Mouse (Mus musculus): ENCODE results near the gene Fam89a. TPM values are rescaled to one million over a fixed set of nuclear protein-coding genes. Genes with fewer than 3 reads are reported as not detected.

Fam89a gene
- total and polyA plus RNA-seq, 2 experiments from 2014 or later, result 0.45 TPM; not detected in 1

DNA sequence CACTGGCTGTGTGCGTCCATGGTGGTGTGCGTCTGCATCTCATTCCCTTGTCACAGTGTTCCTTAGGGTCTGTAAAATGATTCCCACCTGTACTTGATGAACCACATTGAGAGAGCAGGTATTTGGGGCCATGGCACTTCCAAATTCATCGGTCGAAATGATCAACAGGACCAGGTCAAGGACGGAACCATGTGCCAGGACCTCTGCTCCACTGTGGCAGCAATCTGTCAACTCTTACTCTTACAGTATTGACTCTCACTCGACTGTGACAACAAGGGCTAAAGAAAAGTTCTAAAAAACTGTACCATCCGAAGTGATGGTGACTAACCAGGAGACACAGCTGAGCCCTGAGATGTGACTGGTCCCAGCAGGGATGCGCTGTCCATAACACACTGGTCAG, 3.8 kb upstream of the Fam89a start:
- no peak overlapping the region for H3K4me2 ChIP-seq (ENCODE audit: low read depth, low read length)
- 84% methylated on average over 8 of the region's 8 CpGs for WGBS
- H3K27me3 ChIP-seq (ENCODE audit: insufficient read depth, low read length), result peaks cover 12% of the 10 kb centered on the region; the same call in 1 of the 2 replicates
- no peak overlapping the region for H3K4me3 ChIP-seq (ENCODE audit: low read length)
- ATAC-seq, result no peak
- no peak for TF ChIP-seq CTCF (IDR thresholded peaks at IDR 0.05; ENCODE audit: low read depth)
- no peaks in the 10 kb centered on the region for H3K9me3 ChIP-seq (ENCODE audit: low read length)
- no peak overlapping the region for H3K9ac ChIP-seq (replicated peaks; ENCODE audit: low read length)
- peaks cover 8% of the 10 kb centered on the region; the same call in 1 of the 2 replicates for H3K4me1 ChIP-seq (ENCODE audit: insufficient read depth, low read length)
- no peaks in the 10 kb centered on the region for H3K36me3 ChIP-seq (ENCODE audit: insufficient read depth, low read length)
- DNase-seq (ENCODE audit: low spot score), result no peak
- H3K27ac ChIP-seq, result no peak overlapping the region

DNA sequence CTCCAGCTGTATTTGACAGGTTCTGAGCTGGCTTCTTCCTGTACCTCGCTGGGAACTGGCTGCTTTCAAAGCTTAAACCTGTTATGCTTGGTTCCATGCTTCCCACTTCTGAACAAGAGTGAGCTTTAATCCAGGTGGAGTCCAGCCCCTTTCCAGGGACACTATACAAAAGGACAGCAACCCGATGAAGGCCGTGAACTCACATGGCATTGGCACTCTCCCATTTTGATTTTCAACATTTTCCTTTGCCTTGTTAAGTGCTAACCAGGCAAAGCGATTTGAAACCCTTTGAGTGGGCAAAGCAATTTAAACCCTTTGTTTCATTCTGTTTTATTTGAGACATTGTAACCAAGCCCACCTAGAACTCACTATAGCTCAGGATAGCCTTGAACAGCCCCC, 3.2 kb upstream of the Fam89a start:
- no peaks in the 10 kb centered on the region for H3K9me3 ChIP-seq (ENCODE audit: low read length)
- no peak for TF ChIP-seq CTCF (IDR thresholded peaks at IDR 0.05; ENCODE audit: low read depth)
- no peaks in the 10 kb centered on the region for H3K36me3 ChIP-seq (ENCODE audit: insufficient read depth, low read length)
- no peak overlapping the region for H3K9ac ChIP-seq (replicated peaks; ENCODE audit: low read length)
- H3K4me2 ChIP-seq (ENCODE audit: low read depth, low read length), result no peak overlapping the region
- ATAC-seq (no peak), DNase-seq (ENCODE audit: low spot score) (no peak)
- H3K27ac ChIP-seq, result no peak overlapping the region
- WGBS, result 55% methylated on average over 4 of the region's 4 CpGs
- H3K4me3 ChIP-seq (ENCODE audit: low read length), result no peak overlapping the region
- peaks cover 8% of the 10 kb centered on the region; the same call in 1 of the 2 replicates for H3K4me1 ChIP-seq (ENCODE audit: insufficient read depth, low read length)
- H3K27me3 ChIP-seq (ENCODE audit: insufficient read depth, low read length), result peaks cover 18% of the 10 kb centered on the region

DNA sequence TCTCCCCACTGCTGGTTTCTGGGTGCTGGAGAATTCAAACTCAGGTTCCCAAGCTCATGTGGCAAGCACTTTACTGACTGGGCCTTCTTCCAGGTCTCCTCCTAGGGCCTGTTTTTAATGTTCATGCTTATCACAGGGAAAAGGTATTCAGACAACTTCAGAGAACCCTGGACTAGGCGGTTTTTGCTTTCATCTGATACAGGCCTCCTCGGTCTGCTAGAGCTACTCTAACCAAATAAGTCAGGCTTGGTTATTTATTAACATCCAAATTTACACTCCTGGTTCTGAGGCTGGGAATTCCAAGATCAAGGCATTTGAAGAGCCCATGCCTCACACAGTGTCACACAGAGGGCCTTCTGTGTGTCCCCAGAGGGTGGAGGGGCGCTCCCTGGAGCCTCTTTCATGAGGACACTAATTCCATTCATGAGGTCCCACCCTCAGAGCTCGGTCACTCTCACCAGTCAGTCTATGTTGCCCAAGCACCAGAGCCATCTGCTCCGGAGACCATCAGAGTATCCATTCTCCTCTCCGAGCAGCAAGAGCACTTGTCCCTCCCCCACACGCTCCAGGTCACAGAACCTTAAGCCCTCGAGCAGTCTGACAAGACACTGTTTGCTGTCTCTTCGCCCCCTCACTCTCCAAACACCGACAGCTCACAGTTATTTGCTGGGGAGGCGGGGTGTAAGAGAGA, 2.6 kb upstream of the Fam89a start:
- 24% methylated on average over 11 of the region's 11 CpGs for WGBS
- ATAC-seq, result peak; percentile 85
- Histone ChIP-seq H3K4me2 (ENCODE audit: low read depth, low read length) (no peak overlapping the region), H3K36me3 (ENCODE audit: insufficient read depth, low read length) (no peaks in the 10 kb centered on the region), H3K9ac (replicated peaks; ENCODE audit: low read length) (no peak overlapping the region), H3K27me3 (ENCODE audit: insufficient read depth, low read length) (peaks cover 24% of the 10 kb centered on the region), H3K9me3 (ENCODE audit: low read length) (no peaks in the 10 kb centered on the region), H3K4me3 (ENCODE audit: low read length) (no peak overlapping the region), H3K4me1 (ENCODE audit: insufficient read depth, low read length) (peaks cover 8% of the 10 kb centered on the region; the same call in 1 of the 2 replicates), H3K27ac (no peak overlapping the region)
- no peak for TF ChIP-seq CTCF (IDR thresholded peaks at IDR 0.05; ENCODE audit: low read depth)
- DNase-seq (ENCODE audit: low spot score), result peak; percentile 58

DNA sequence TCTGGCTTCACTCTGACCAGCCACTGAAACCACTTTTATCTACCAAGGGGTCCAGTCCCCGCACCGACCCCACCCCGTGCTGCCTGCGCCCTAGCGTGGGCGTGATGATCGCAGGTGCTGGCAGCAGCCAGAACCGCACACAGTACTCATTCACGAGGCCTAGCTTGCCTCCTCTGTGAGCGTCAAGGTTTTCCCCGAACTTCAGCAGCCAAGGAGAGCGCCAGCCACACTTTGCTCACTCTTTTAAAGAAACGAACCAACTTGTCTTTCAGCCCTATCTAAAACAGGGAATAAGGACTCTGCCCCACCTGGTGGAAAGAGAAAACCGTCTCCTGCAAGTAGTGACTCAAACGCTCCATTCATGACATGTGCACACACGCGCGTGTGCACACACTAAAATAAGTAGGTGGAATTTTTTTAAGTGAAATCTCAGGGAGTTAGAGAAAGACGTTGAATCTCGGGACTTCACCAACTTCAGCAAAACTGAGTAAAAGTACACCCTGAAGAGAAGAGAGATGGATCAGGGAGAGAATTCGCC, 762 bp upstream of the Fam89a start:
- no peaks in the 10 kb centered on the region for H3K36me3 ChIP-seq (ENCODE audit: insufficient read depth, low read length)
- H3K9ac ChIP-seq (replicated peaks; ENCODE audit: low read length), result no peak overlapping the region
- no peak overlapping the region for H3K4me3 ChIP-seq (ENCODE audit: low read length)
- H3K4me2 ChIP-seq (ENCODE audit: low read depth, low read length), result no peak overlapping the region; the same call in 1 of the 2 replicates
- 33% methylated on average over 21 of the region's 21 CpGs for WGBS
- no peak for ATAC-seq
- peak; percentile 34 for DNase-seq (ENCODE audit: low spot score)
- H3K27ac ChIP-seq, result no peak overlapping the region
- H3K9me3 ChIP-seq (ENCODE audit: low read length), result no peaks in the 10 kb centered on the region
- peak; percentile 43 for TF ChIP-seq CTCF (IDR thresholded peaks at IDR 0.05; ENCODE audit: low read depth)
- peaks cover 8% of the 10 kb centered on the region; the same call in 1 of the 2 replicates for H3K4me1 ChIP-seq (ENCODE audit: insufficient read depth, low read length)
- H3K27me3 ChIP-seq (ENCODE audit: insufficient read depth, low read length), result peaks cover 24% of the 10 kb centered on the region

DNA sequence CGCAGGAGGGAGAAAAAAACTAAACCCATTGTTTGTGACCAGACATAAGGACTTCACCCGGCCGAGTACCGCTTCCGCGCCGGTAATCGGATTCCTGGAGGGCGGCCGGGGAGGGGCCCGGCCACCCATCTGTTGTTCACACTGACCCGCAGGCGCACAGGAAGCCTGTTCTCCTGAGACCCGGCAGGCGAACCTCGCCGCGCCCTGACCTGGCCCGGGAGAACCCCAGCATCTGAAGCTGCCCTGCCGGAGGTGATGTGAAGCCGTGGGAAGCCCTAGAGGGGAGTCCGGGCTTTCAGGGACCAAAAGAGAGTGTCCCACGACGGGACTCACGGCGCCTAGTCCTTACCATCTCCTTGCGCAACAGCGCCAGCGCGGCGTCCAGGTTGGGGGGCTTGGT, 441 bp downstream of the Fam89a start:
- H3K9ac ChIP-seq (replicated peaks; ENCODE audit: low read length), result peak overlapping the region; percentile 40; the same call in 1 of the 2 replicates
- peak overlapping the region; percentile 66 for H3K4me2 ChIP-seq (ENCODE audit: low read depth, low read length)
- H3K4me3 ChIP-seq (ENCODE audit: low read length), result peak overlapping the region; percentile 45
- H3K36me3 ChIP-seq (ENCODE audit: insufficient read depth, low read length), result no peaks in the 10 kb centered on the region
- DNase-seq (ENCODE audit: low spot score) (no peak), ATAC-seq (no peak)
- TF ChIP-seq CTCF (IDR thresholded peaks at IDR 0.05; ENCODE audit: low read depth), result no peak
- H3K27ac ChIP-seq, result no peak overlapping the region
- under 1% methylated on average over 30 of the region's 31 CpGs for WGBS
- H3K9me3 ChIP-seq (ENCODE audit: low read length), result no peaks in the 10 kb centered on the region
- peaks cover 8% of the 10 kb centered on the region; the same call in 1 of the 2 replicates for H3K4me1 ChIP-seq (ENCODE audit: insufficient read depth, low read length)
- peaks cover 24% of the 10 kb centered on the region for H3K27me3 ChIP-seq (ENCODE audit: insufficient read depth, low read length)

DNA sequence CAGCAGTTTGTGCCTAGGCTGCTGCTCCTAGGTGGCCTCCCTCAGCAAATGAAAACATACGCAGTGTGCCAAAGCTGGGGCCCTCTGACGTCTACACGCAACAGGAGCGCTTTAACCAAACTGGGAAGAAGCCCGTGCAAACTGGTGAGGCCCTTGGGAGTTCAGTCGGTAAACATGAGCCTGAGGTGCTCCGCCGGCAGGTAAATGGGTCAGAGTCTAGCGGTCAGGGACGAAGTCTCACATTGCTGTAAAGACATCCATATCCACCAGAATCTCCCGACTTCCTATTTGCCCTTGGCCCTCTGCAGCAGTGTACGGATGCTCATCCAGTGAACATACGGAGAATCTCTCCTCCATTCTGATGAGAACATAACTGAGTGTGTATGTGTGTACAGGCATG, 5.0 kb downstream of the Fam89a start:
- Histone ChIP-seq H3K9me3 (ENCODE audit: low read length) (no peaks in the 10 kb centered on the region), H3K27ac (no peak overlapping the region), H3K9ac (replicated peaks; ENCODE audit: low read length) (no peak overlapping the region), H3K36me3 (ENCODE audit: insufficient read depth, low read length) (no peaks in the 10 kb centered on the region), H3K4me3 (ENCODE audit: low read length) (no peak overlapping the region), H3K4me2 (ENCODE audit: low read depth, low read length) (no peak overlapping the region), H3K4me1 (ENCODE audit: insufficient read depth, low read length) (peaks cover 8% of the 10 kb centered on the region; the same call in 1 of the 2 replicates), H3K27me3 (ENCODE audit: insufficient read depth, low read length) (peaks cover 21% of the 10 kb centered on the region)
- WGBS, result 76% methylated on average over 13 of the region's 13 CpGs
- TF ChIP-seq CTCF (IDR thresholded peaks at IDR 0.05; ENCODE audit: low read depth), result no peak
- ATAC-seq, result no peak
- no peak for DNase-seq (ENCODE audit: low spot score)

DNA sequence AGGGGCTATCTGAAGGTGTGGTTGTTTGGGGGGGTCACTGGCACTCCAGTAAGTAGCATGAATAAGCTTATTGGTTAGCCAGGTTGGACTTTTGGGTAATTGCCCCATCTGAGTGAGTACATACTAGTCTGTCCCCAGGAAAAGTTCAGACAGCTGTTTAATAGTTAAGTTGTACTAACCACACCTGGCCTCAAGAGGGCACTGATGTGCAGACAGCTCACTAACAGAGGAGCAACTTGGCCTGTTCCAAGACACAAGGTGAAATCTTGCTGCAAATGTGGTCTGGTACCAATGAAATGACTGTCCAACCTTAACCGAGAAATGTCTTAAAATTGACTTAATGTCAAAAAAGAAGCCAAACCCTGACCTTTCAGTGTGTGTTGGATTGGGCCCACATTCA, 12.4 kb downstream of the Fam89a start:
- Histone ChIP-seq H3K9me3 (ENCODE audit: low read length) (no peaks in the 10 kb centered on the region), H3K4me3 (ENCODE audit: low read length) (no peak overlapping the region), H3K4me1 (ENCODE audit: insufficient read depth, low read length) (no peaks in the 10 kb centered on the region), H3K36me3 (ENCODE audit: insufficient read depth, low read length) (0 out of 2 replicates have a peak, but pooled peaks cover 5% of the 10 kb centered on the region), H3K9ac (replicated peaks; ENCODE audit: low read length) (no peak overlapping the region), H3K27ac (no peak overlapping the region), H3K27me3 (ENCODE audit: insufficient read depth, low read length) (no peaks in the 10 kb centered on the region), H3K4me2 (ENCODE audit: low read depth, low read length) (no peak overlapping the region)
- peak; percentile 73 for TF ChIP-seq CTCF (IDR thresholded peaks at IDR 0.05; ENCODE audit: low read depth)
- WGBS, result 86% methylated on average over 1 of the region's 1 CpGs
- DNase-seq (ENCODE audit: low spot score), result peak; percentile 66
- no peak for ATAC-seq
